Mouse (Mus musculus) monocyte, adult 2 months (primary cell): Measurements from ENCODE around the gene Gm17677.

ENCODE experiments used
- DNase-seq, 2 experiments: peaks; one replicate each; pipeline ENCODE4 v3.0.0; 2022; ENCODE audit warnings: low spot score in 2 of 2, low read depth in 1 of 2

The Gm17677 gene

DNA sequence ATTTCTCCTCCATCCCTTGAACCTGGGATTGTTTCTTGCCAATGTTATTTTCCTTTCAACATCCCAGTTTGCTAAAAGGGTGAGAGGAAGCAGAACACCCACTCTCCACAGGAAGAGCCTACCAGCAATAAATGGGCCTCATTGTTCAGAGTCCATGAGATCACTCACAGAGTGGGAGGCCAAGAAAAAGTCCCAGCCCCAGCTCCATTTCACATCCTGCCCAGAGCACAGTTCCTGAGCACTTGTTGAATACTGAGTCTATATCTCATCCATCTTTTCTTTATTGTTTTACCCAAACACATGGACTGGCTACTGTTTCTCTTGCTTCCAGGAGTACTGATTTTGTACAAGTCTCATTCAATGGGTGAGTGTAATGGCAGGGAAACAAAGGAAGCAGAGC, at the start of gene Gm17677:
Gene Gm17677 (plus strand): TSS at position 301 of the 400 bp plus-strand sequence.
- DNase-seq, result no peak

- no peak for DNase-seq
Measured at GRCm38 (mm10) chr9:35691924-35692323, 48.9 kb upstream of the Gm17677 start.

- DNase-seq, result no peak
Measured at GRCm38 (mm10) chr9:35707265-35707664, 33.6 kb upstream of the Gm17677 start.

- DNase-seq, result no peak
Measured at GRCm38 (mm10) chr9:35756843-35757242, 16.0 kb downstream of the Gm17677 start.

GRCm38 (mm10) chr9:35778009-35778408, 37.2 kb downstream of the Gm17677 start, which contains the start of gene Gm17727:
Gene Gm17727 (minus strand): TSS chr9:35778109.
- DNase-seq, result no peak

DNA sequence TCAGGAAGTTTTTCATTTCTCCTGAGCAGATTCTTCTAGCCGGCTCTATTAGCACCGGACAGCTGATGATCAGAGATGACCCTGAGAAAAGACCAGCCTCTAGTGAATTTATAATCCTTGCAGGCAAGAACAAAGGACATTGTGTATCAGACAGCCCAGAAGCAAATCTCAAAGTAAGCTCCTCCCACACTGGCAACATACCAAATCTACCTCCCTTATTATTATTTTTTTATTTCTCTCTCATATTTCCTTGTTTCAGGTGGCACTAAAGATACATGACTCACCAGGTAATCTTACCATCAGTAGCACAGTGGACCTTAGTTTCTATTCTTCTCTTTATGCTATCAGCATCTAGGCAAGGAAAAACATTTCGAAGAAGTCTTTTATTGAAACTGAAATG, 49.2 kb downstream of the Gm17677 start, which contains the start of the genes Gm27235 and D730048I06Rik:
Gene Gm27235 (minus strand): TSS at position 101 of the 400 bp plus-strand sequence.
Gene D730048I06Rik (minus strand): TSS at position 112 of the 400 bp plus-strand sequence.
- DNase-seq, result no peak
